Mouse (Mus musculus) T-helper 17 cell (primary cell): ENCODE results near the gene Pik3c2a.

Experiments used
- in situ Hi-C, 2 experiments: fragments of 300-600 bp; cut with MboI, MseI; formaldehyde crosslinking; loops; 1 replicate in 1 of 2; 2 replicates in 1 of 2; pipeline ENCODE4 v1.15.1; 2025; ENCODE audit warnings: high pct_unique_total_duplicates in 2 of 2

Pik3c2a gene

DNA sequence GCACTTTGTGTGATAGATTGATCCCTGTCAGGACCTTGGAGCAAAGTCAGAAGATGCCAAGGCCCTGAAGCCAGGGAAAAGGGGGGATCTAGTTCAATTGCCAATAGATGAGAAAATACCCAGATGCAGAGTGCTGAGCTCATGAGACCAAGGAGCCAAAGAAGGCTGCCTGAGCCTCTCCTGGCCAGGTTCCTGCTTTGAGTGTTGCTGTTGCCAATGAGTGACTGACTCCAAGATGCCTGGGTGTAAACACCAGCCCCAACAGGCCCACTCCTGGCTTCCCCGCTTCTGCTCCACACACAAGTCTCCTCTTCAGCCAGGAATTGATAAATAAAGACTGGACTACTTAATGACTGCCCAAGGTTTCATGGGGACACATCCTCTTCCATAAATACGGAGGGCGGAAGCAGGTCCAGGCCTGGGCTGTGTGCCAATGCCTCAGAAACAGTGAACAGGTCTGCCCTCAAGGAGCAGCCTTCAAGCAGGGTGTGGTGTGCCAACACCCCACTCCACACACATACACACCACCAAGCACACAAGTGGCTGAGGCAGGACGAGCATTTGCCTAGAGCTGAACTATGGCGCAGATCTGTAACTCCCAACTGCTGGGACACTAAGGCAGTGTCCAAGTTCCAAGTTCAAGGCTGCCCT, 141.5 kb downstream of the Pik3c2a start:
- in situ Hi-C loops, result loop anchor here in 1 of 2 experiments (25.0 kb wide), 1 partner anchor 1086 kb away; the partner anchor contains the start of gene Xylt1

DNA sequence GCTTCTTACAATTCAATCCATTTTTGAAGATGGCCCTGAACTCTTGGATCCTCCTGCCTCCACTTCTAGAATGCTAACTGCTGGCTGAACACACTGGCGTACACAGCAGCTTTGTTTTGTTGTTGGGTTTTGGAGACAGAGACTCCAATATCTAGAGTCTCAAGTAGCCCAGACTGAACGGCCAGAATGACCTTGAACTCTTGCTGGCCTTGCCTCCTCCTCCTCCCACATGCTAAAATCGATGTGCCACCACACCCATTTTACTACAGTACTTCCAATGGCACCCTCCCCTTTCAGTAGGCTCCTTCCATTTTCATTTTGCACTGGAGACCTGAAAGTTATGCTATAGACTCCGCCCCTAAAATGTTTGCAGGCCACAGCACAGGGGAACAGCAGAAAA, 142.1 kb downstream of the Pik3c2a start:
- in situ Hi-C loops, result loop anchor here in 1 of 2 experiments (25.0 kb wide), 1 partner anchor 1086 kb away; the partner anchor contains the start of gene Xylt1

DNA sequence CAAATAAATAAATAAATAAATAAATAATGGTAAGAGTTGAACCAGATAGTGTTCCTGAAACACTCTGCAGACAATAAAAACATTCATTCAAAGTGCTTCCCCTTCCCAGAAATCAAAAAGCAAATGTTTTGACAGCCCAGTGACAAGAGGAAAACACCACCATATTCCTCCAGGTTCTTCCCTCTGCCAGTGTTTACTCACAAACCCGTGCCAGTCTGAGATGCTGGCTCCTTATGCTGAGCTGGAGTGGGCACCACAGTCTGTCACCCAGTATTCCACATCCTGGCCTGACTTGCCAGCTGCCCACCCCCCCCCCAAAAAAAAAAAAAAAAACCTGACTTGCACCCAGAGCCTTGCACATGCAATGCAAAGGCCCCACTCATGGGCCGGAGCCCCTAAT, 144.4 kb downstream of the Pik3c2a start:
- in situ Hi-C loops, result no loop called here

DNA sequence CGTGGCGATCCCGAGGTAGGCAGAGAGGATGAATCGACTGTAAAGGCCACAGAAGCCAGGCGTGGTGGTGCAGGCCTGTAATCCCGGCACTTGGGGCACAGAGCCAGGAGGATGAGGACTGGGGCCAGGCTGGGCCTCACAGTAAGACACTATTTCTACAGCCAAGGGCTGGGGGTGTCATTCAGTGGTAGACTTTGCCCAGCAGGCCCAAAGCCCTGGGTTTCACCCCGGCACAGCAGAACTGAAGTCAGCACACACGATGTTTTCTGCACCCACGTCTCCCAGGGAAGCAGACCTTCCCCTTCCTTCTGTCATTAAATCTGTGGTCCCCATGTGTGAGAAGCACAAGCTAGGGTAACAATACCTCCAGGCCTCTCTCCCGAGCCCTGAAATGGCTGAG, 144.9 kb downstream of the Pik3c2a start:
- in situ Hi-C loops, result no loop called here

DNA sequence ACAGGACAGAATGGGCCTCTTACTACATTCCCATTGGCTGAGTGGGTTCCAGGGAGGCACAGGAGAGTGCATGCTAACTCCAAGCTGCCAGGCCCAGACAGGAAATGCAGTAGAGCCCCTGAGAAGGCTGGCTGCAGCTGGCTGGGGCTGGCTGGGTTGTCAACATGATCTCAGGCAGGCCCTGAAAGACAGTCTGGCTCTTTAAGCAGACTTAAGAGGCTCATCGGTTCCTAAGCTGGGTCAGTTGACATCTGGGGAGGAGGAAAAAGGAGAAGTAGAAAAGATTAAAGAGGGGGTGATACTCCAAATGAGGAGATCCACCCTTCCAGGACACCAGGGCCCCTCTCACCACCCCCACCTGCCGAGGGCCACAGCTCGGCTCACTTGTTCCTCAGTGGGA, 148.3 kb downstream of the Pik3c2a start:
- in situ Hi-C loops, result no loop called here

DNA sequence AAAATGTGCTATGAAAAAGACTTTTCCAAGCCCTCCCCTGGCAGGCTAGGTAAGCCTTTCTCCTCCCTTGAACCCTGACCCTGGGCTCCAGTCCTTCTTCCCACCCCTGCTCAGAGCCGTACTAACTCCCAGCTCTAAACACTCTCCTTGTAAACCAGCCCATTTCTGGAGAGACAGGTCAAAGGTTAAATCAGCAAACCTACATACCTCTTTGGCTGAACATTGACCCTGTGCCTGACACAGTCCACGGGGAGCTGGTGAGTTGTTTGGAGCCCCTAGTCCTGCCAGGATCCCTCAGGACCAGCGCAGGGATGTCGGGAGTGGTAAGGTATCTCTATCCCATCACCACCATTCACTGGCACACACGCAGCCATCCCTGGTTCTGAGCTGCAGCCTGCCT, 150.9 kb downstream of the Pik3c2a start:
- in situ Hi-C loops, result no loop called here

DNA sequence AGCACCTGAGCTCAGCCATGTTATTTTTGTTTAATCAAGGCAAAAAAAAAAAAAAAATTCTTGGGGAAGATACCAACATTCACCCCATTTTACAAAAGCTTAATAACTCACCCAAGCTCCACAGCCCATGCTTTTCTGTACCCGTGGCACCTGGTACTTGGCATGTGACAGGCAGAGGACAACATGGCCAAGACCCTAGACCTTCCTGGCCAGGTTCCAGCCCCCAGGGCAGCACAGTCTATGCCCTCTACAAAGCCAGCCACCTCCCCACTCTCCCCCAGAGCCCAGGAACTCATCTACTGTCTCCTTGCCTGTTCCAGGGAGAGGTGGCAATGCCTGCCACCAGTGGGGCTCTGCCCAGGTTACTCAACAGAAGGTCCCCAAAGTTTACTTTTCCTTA, 152.7 kb downstream of the Pik3c2a start:
- in situ Hi-C loops, result no loop called here

DNA sequence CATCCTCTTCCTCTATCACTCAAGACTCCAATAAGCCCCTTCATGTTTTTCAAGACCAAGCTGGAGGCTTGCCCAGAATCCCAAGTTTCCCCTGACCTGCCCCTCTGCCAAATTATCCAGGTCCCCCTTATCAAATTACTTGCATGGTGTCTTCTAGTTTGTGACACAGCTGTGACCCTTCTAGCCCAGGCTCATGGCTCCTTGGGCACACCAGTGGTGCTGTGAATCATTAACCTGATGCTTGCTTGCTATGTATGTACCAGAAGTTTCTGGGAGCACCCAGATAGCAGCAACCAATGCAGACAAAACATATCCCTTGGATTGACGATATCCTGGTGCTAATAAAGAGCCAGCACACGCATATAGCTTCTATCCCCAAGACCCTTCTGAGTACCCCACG, 154.3 kb downstream of the Pik3c2a start:
- in situ Hi-C loops, result no loop called here

DNA sequence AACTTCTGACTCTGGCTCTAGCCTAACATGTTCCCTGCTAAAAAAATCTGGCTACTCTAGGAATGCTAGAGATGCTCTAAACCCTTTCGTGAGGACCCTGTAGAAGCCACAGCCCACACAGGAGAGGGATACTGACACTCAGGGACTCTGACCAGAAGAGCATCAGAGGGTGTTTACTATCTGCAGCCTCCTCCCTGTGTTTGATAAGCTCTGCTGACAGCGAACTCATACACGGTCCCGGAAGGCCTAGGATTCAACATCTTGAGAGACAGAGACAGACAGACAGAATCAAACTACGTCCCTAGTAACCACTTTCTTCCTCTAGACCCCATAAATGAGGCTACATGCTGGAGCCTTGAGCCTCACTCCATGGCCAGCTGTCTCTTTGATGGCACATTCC, 155.3 kb downstream of the Pik3c2a start:
- in situ Hi-C loops, result no loop called here
